Mouse (Mus musculus) embryonic facial prominence, embryonic 10.5 days (tissue): ENCODE measurements around the gene Bhlha9. TPM values are rescaled to one million over a fixed set of nuclear protein-coding genes. Genes with fewer than 3 reads are reported as not detected.
"Not testable (repeated sequence)": the region's sequence is repeated elsewhere in the genome, so short reads cannot be mapped to it uniquely, and the experiment has no call there.

ENCODE experiments used
- DNase-seq: peaks from one replicate; pipeline ENCODE4 v3.0.0-alpha.2; 2017; ENCODE audit warnings: low spot score
- H3K27ac ChIP-seq: fragments of 300-500 bp; sonication (generic); replicated peaks from 2 replicates; pipeline ENCODE4 v1.5.1; 2016; ENCODE audit warnings: mild to moderate bottlenecking
- H3K27me3 ChIP-seq: fragments of 300-500 bp; sonication (generic); replicated peaks from 2 replicates; pipeline ENCODE4 v1.6.1; 2016; ENCODE audit warnings: low read depth, mild to moderate bottlenecking; ENCODE audit not compliant: poor library complexity, severe bottlenecking
- H3K36me3 ChIP-seq: fragments of 300-500 bp; sonication (generic); replicated peaks from 2 replicates; pipeline ENCODE4 v1.6.1; 2016; ENCODE audit warnings: mild to moderate bottlenecking, moderate library complexity
- H3K4me1 ChIP-seq: fragments of 300-500 bp; sonication (generic); 2 replicates; pipeline ENCODE4 v1.6.1; 2016
- H3K4me3 ChIP-seq: fragments of 300-500 bp; sonication (generic); 2 replicates; pipeline ENCODE4 v1.5.1; 2016; ENCODE audit warnings: mild to moderate bottlenecking, moderate library complexity
- H3K9me3 ChIP-seq: fragments of 300-500 bp; sonication (generic); 2 replicates; pipeline ENCODE4 v1.6.1; 2016; ENCODE audit warnings: mild to moderate bottlenecking
- WGBS: fragments of 180-500 bp; shearing (Covaris S2); methylation state at CpG from one replicate; pipeline ENCODE4 v1.1.7; 2016; 5-methylcytosine and 5-hydroxymethylcytosine counted together
- polyA plus RNA-seq: library from polyadenylated mRNA; unstranded; fragments of >200 nt; fragmentation: Nextera tagmentation; extraction: Ambion mirVana; gene quantifications from 2 replicates; pipeline ENCODE4 v1.2.1, GENCODE M21; 2016

The Bhlha9 gene
- polyA plus RNA-seq, 1 experiment from 2014 or later = not detected

DNA sequence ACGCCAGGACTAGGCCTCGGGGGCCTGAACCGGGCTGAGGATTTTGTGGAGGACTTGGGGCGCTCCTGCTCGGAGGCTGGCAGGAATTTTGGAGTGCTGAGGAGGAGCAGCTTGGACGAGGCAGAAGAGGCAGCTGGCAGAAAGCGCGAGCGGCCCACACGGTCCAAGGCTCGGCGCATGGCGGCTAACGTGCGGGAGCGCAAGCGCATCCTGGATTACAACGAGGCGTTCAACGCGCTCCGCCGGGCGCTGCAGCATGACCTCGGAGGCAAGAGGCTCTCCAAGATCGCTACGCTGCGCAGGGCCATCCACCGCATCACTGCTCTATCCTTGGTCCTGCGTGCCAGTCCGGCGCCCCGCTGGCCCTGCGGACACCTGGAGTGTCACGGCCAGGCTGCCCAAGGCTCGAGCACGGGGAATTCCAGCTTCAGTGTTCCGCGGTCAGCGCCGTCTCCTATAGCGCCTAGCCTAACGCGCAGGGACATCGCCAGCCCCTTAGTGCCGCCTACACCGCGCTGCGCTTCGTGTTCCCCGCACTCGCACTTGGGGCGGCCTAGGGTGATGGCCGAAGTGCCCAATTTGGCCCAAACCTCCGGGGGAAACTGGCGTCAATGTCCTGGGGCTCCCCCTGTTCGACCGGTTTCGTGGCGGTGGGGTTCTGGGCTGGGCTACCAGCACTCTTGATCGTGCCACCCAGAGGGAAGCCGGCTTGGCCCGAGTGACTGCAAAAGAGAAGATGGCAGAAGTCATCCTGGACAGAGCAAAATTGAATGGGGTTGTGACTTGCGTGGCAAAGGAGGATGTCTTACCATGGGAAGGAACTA is 503 bp downstream of the Bhlha9 start:
- H3K36me3 ChIP-seq = no peaks in the 10 kb centered on the region
- H3K27ac ChIP-seq = peak overlapping the region; percentile 8; the same call in 1 of the 2 replicates
- H3K27me3 ChIP-seq = peaks cover 87% of the 10 kb centered on the region
- 3% methylated on average over 64 of the region's 64 CpGs for WGBS
- peak; percentile 59 for DNase-seq
- peak overlapping the region; percentile 56 for H3K4me3 ChIP-seq
- H3K4me1 ChIP-seq = peaks cover 13% of the 10 kb centered on the region
- no peaks in the 10 kb centered on the region for H3K9me3 ChIP-seq

DNA sequence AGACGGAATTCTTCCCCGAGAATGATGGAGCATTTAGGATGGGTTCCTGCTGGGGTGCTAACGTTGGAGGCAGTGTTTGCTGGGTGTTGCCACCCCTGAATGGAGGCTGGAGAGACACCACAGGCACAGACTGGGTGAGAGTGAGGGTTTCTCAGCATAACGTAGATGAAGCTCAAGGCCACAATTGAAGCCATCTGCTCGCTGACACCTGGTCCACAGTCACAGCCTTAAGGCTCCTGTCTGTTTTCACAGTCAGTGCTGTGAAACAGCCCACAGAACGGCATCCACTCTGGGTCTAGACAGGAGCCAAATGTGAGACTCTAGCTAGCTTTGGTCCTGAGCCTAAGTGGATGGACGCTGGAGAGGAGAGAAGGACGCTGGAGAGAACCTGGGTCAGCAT is 1.9 kb downstream of the Bhlha9 start:
- H3K4me1 ChIP-seq = peaks cover 11% of the 10 kb centered on the region
- no peaks in the 10 kb centered on the region for H3K9me3 ChIP-seq
- no peak for DNase-seq
- peaks cover 87% of the 10 kb centered on the region for H3K27me3 ChIP-seq
- no peaks in the 10 kb centered on the region for H3K36me3 ChIP-seq
- H3K4me3 ChIP-seq = no peak overlapping the region
- WGBS = 56% methylated on average over 8 of the region's 8 CpGs
- H3K27ac ChIP-seq = no peak overlapping the region

DNA sequence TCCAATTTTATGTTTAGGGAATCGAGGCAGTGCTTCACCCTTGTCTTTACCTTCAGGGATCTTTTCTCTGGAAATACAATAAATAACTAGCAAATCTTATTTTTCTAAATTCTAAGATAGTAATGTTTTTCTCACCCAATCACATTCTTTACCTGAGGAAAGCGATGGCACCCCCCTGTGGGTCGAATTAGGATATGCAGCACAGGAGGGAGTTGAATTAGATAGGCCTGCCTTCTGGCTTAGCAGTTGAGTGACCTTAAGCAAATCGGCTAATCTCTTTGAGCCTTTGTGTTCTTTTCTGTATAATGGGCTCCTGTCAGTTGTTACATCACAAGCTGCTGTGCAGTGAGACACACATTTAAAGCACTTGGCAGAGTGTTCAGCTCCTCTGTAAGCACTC is 2.4 kb downstream of the Bhlha9 start:
- DNase-seq = no peak
- peaks cover 87% of the 10 kb centered on the region for H3K27me3 ChIP-seq

DNA sequence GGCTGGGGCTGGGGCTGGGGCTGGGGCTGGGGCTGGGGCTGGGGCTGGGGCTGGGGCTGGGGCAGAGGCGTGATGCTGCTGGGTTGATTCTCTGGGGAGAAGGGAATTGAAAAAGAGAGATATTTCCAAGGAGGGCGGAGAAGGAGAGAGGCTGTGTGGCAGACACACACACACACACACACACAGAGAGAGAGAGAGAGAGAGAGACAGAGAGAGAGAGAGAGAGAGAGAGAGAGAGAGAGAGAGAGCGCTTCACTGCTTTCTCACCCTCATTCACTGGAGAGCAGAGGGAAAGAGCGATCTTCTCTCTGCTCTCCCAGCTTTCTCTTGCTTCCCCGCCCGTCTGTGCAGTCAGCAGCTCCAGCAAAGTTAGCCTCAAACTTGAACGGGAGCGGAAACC is 7.2 kb downstream of the Bhlha9 start, which contains the start of gene Trarg1:
Gene Trarg1 (plus strand): TSS at position 301 of the 400 bp plus-strand sequence.
- H3K4me3 ChIP-seq, H3K9me3 ChIP-seq, H3K27ac ChIP-seq, H3K36me3 ChIP-seq, H3K4me1 ChIP-seq, DNase-seq: not testable (repeated sequence)
- peaks cover 48% of the 10 kb centered on the region for H3K27me3 ChIP-seq
- 52% methylated on average over 8 of the region's 8 CpGs for WGBS

More for the DNA sequence above, 2.4 kb downstream of the Bhlha9 start:
- H3K4me3 ChIP-seq = no peak overlapping the region
- H3K36me3 ChIP-seq = no peaks in the 10 kb centered on the region
- no peaks in the 10 kb centered on the region for H3K9me3 ChIP-seq
- WGBS = 43% methylated on average over 4 of the region's 4 CpGs
- no peak overlapping the region for H3K27ac ChIP-seq
- H3K4me1 ChIP-seq = peaks cover 16% of the 10 kb centered on the region

DNA sequence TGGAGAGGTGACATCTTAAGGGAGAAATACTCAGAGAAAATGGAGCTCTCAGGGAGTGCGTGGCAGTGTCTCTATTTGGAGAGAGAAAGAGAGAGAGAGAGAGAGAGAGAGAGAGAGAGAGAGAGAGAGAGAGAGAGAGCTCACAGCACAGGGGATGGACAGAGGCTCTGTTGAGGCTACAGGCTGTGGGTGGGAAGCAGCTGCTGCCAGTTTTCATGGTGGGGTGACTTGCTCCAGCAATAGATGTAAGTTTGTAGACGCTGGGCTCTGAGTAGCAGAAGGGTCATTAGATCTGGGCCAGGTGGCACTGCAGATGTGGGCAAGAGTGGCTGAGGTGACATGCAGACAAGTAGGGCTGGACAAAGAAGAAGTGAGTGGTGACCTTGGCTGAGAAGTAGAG is 13.3 kb downstream of the Bhlha9 start:
- DNase-seq = no peak
- 79% methylated on average over 2 of the region's 2 CpGs for WGBS
- Histone ChIP-seq H3K27ac (no peak overlapping the region), H3K27me3 (peaks cover under 1% of the 10 kb centered on the region; the same call in 1 of the 2 replicates), H3K9me3 (no peaks in the 10 kb centered on the region), H3K4me3 (no peak overlapping the region), H3K4me1 (no peaks in the 10 kb centered on the region), H3K36me3 (no peaks in the 10 kb centered on the region)

DNA sequence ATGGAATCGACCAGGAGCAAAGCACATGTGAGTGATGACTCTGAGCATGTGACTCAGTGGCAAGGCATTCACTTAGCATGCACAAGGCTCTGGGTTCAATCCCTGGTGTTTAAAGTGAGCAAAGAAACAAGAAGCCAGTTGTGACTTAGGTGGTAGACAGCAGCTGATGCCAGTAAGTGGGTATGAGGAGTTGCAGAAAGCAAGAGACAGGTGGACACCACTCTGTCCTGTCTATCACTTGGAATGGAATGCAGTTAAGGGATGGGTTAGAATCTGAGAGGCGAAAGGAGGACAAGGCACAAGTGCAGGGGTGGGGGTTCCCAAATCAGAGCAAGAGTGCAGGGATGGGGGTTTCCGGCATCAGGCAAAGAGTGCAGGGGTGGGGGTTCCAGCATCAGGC is 19.8 kb downstream of the Bhlha9 start:
- no peak overlapping the region for H3K27ac ChIP-seq
- no peaks in the 10 kb centered on the region for H3K27me3 ChIP-seq
- no peaks in the 10 kb centered on the region for H3K9me3 ChIP-seq
- H3K36me3 ChIP-seq = no peaks in the 10 kb centered on the region
- WGBS = 80% methylated on average over 3 of the region's 3 CpGs
- H3K4me3 ChIP-seq = no peak overlapping the region
- DNase-seq = no peak
- H3K4me1 ChIP-seq = no peaks in the 10 kb centered on the region

DNA sequence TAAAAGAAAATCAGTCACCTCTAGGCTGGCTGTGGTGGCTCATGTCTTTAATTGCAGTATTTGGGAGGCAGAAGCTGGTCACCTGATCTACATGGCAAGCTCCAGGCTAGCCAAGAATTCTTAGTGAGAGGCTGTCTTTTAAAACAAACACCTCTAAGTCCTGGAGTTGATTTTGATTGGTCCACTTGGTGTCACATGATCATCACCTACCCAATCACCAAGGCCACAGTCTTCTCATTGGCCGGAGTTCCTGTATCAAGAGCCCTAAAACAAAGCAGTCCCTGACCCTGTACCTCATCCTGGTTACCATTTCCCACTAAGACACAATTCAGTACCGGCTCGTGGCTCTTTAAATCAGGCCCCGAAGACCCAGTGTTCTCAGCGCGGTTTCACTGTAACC is 23.5 kb downstream of the Bhlha9 start:
- WGBS = 69% methylated on average over 6 of the region's 6 CpGs
- Histone ChIP-seq H3K27ac (no peak overlapping the region), H3K4me1 (no peaks in the 10 kb centered on the region; the same call in 1 of the 2 replicates), H3K36me3 (no peaks in the 10 kb centered on the region), H3K27me3 (no peaks in the 10 kb centered on the region), H3K9me3 (no peaks in the 10 kb centered on the region), H3K4me3 (no peak overlapping the region)
- DNase-seq = no peak

DNA sequence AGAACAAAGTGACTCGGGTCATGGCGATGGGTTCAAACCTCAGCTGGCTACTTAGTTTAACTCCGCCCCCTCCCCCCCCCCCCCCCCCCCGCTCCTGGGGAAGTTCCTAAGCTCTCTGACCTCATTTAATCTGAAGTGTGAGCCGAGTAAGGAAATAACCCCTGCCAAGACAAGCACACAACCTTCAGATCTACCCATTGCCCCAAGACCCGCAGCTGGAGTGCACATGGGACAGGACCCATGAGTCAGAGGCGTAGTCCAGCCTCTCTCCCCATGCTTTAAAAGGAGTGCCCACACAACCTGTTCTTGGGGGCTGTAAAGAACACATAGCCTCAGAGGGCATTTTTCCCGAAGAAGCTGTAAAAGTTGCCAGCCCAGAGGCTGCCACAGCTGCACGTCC is 27.4 kb downstream of the Bhlha9 start:
- no peaks in the 10 kb centered on the region for H3K9me3 ChIP-seq
- WGBS = 72% methylated on average over 9 of the region's 9 CpGs
- no peak for DNase-seq
- no peaks in the 10 kb centered on the region for H3K27me3 ChIP-seq
- H3K27ac ChIP-seq = no peak overlapping the region
- no peak overlapping the region for H3K4me3 ChIP-seq
- H3K36me3 ChIP-seq = no peaks in the 10 kb centered on the region
- H3K4me1 ChIP-seq = no peaks in the 10 kb centered on the region; the same call in 1 of the 2 replicates

DNA sequence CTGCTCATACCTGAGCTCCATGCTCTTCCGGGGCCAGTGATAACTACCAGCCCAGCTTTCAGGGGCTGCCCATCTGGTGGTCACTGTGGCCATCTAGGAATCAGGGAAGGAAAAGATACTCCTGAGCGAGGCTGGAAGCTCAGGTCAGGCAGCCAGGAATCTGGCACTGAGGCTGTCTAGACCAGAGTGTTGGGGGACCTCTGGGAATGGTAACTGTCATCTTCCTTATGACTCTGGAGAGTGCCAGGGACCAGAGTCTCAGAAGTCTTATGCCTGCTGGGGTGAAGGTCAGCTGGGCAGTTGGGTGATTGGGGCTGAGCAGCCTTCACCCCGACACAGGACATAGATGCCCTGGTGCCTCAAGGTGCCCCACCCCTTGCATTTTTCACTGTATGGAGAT is 35.4 kb downstream of the Bhlha9 start:
- H3K4me1 ChIP-seq = peaks cover 18% of the 10 kb centered on the region
- H3K27me3 ChIP-seq = no peaks in the 10 kb centered on the region
- no peak overlapping the region for H3K27ac ChIP-seq
- no peaks in the 10 kb centered on the region for H3K36me3 ChIP-seq
- no peak for DNase-seq
- 86% methylated on average over 3 of the region's 3 CpGs for WGBS
- H3K9me3 ChIP-seq = peaks cover 8% of the 10 kb centered on the region
- no peak overlapping the region for H3K4me3 ChIP-seq

DNA sequence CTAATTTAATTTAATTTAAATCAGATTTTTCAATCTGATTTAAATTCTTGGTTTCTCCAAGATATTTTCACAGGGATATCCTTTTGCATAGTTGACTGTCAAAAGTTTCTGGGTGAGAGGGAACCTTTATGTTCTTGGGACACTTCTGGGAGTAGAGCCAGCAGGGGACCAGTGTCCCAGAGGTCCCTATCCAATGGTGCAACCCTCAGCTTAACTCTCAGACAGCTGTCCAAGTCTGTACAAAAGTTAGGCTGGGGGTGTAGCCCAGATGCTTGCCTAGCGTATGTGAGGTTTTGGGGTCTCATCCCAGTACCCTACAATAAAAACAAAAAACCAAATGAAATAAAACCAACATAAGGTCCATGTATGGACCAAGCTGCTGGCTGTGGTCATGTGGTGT is 35.8 kb downstream of the Bhlha9 start:
- 92% methylated on average over 1 of the region's 1 CpGs for WGBS
- DNase-seq = no peak

DNA sequence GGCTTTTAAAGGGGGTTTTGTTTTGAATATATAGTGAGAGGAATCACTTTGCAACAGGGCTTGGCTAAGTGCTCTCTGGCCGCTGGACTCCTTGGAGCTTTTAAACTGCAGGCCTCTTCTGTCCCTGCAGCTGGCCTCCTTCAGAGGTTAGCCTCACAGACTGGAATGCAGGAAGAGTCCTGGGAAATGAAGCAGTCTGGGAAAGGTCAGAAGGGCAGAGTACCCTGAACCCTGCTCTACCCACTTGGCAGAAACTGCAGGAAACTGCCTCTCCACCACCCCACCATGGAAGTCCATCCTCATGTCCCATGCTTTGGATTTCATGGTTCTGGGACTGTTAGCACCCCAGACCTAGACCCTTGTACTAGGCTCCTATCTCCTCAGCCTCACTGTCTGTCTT is 36.6 kb downstream of the Bhlha9 start:
- peak overlapping the region; percentile 75 for H3K27ac ChIP-seq
- H3K27me3 ChIP-seq = no peaks in the 10 kb centered on the region
- H3K4me1 ChIP-seq = peaks cover 18% of the 10 kb centered on the region
- 32% methylated on average over 1 of the region's 1 CpGs for WGBS
- H3K36me3 ChIP-seq = no peaks in the 10 kb centered on the region
- no peak for DNase-seq
- H3K9me3 ChIP-seq = peaks cover 8% of the 10 kb centered on the region
- no peak overlapping the region for H3K4me3 ChIP-seq

More for the DNA sequence above, 35.8 kb downstream of the Bhlha9 start:
- H3K4me1 ChIP-seq = peaks cover 18% of the 10 kb centered on the region
- peaks cover 8% of the 10 kb centered on the region for H3K9me3 ChIP-seq
- no peaks in the 10 kb centered on the region for H3K36me3 ChIP-seq
- H3K27ac ChIP-seq = no peak overlapping the region
- H3K27me3 ChIP-seq = no peaks in the 10 kb centered on the region
- no peak overlapping the region for H3K4me3 ChIP-seq

DNA sequence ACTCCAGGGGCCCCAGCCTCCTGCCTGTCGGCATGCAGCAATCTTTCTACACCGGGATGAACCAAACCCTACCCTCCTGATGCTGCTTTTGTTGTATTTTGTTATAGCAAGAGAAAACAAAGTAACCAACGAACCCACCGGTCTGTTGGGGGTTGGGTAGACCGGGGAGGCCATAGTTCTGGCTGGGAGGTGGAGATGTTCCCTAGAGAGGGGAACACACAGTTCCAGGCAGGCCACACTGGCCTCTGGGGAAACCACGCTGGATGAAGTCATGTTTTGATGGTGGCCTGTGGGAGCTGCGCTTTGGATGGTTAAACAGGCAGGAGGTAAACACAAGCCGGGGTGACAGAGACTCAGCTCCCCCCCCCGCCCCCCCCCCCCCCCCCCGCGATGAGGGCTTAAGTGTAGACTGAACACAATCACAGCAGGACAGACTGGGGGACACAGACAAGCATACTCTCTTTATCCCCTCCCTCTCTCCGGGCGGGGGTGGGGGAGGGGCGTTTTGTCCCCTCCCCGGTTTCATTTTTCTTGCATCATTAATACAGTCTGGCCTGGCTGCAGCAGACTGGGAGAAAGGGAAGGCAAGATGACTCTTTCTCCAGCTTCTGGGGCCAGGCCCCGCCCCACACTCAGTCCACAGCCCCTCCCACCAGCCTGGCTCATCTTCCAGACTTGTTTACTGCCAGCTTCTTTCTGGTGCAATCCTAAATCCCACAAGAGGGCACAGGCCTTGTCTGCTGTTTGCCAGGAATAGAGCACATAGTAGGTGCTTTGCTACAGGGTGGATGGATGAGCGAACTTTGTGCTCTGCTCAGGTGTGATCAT is 37.6 kb downstream of the Bhlha9 start:
- 22% methylated on average over 15 of the region's 17 CpGs for WGBS
- Histone ChIP-seq H3K9me3 (peaks cover 8% of the 10 kb centered on the region), H3K27me3 (no peaks in the 10 kb centered on the region), H3K4me1 (peaks cover 18% of the 10 kb centered on the region), H3K27ac (peak overlapping the region; percentile 75), H3K36me3 (no peaks in the 10 kb centered on the region), H3K4me3 (peak overlapping the region; percentile 32; the same call in 1 of the 2 replicates)
- DNase-seq = peak; percentile 68
